Comparison of ENCODE assay signal across 8 mouse cellular contexts in the genomic region with DNA sequence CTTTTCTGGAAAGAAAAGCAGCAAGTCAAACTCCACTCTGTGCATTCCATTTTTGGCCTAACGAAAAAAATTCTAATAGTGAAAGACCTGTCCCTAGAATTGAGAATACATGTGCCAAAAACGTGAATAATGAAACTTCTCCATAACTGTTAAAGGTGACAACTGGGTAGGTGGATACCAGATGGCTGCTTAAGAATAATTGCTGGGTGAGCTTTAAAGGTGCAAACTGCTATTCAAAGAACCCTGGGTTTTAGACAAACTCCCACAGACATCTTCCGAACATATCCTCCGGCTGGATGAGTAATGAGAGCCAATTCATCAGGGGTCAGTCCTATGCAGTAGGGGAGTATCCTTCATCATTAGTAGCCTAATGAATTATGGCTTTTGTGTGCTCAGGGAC. TPM values are rescaled to one million over a fixed set of nuclear protein-coding genes. Genes with fewer than 3 reads are reported as not detected.
"Had no signal": no experiment of that assay in that cellular context is flagged by ENCODE, and none has a peak within 500 bp of the region (broad histone marks: within the 10 kb centered on the region; RNA-seq: fewer than 3 reads in every experiment).

No protein-coding gene starts in this region.

- DNase-seq: lung, adult 18-20 months; lung, embryonic 14.5 days; lung, postnatal 14 days; lung, postnatal 36 days; thymus, adult 2 months; thymus, postnatal 25 days; thymus, postnatal 4 days had no signal

RNA-seq across cellular contexts. Expression of gene Sh3bp4, which starts 20.7 kb away (rescaled TPM):
- total RNA-seq: neutrophil, adult 5-6 weeks had no signal
